Mouse (Mus musculus): ENCODE data around the gene Zfp414.
"Not testable (repeated sequence)": the region's sequence is repeated elsewhere in the genome, so short reads cannot be mapped to it uniquely, and the experiment has no call there.

The Zfp414 gene

DNA sequence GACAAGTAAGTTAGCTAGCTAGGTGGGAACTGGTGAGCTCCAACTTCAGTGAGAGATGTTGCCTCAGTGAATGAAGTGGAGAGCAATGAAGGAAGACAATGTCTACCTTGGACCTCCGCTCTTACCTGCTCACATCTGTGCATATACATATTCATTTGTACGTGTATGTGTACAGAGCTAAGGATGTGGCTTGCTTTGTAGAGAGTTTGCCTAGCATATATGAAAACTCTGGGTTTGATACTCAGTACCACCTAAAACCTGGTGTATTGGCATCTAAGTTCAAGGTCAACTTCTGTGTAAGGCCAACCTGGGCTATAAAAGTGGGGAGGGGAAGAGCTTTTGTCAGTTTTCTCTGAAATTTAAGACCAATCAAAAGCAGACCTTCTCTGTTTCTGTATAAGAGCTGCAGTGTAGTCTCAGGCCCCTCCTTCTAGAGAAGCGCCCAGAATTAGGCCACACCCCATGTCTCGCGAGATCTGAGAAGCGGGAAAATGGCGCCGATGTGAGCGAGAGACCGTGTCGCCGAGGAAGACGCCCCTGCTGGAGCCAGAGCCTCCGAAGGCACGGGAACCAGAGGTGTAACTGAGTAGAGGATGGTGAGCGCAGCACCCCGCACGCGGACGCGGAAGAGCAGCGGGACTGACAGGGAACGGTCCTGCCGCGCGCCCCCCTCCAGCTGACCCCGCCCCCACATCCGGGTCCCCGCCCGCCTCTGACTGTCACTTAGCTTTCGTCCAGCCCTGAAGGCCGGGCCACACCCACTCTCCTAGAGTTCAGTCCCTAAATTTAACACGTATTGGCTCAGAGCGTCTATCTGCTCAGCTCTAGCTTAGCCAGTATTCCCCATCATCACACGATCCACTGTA lies at the start of gene Zfp414:
TSS of gene Zfp414 (plus strand) at position 470 of the 866 bp plus-strand sequence.
- peak; percentile 97 for DNase-seq (ENCODE audit: low read depth, low spot score)

DNA sequence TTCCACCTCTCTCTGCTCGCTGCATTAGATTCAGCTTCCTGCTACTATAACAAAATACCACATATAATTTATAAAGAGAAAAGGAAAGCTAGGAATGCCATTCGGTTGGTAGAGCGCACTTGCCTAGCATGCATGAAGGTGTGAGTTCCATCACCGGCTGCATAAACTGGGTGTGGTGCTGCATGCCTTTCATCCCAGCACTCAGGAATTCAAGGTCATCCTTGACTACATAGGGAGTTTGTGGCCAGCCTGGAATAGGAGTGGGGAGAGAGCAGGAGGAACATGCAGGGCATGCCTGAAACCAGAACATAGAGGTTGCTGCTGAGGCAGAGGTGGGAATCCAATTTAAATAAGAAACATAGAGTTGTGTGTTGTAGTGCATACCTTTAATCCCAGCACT lies 44.8 kb upstream of the Zfp414 start:
- DNase-seq (ENCODE audit: low read depth, low spot score): no peak

DNA sequence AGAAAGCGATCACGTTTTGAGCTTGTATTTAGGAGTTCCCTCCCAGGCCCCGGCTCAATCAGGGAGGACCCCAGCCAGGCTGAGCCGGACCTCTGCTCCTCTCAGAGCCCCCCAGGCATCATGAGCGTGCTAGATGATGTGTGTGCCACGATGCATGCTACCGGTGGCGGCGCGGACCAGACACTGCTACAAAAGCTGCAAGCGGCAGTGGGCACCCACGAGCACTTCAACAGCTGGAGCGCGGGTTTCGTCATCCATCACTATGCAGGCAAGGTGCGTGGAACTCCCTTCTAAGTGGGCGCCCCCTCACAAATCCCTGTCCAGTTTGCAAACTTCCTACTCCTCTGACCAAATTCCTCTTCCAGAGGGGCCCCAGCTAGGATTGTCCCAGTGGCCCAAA lies 42.9 kb upstream of the Zfp414 start:
- DNase-seq (ENCODE audit: low read depth, low spot score): no peak

DNA sequence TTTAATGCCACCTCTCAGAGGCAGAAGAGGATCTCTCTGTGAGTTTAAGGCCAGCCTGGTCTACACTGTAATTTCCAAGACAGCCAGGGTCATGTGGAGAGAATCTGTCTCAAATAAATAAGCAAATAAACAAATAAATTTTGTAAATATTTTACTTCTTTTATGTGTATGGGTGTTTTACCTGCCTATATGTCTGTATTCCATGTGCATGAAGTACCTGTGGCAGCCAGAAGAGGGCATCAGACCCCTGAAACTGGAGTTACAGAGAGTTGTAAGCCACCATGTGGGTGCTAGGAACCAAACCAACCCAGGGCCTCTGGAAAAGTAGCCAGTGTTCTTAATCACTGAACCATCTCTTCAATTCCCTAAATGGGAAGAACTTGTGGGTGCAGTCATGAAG lies 31.6 kb upstream of the Zfp414 start:
- no peak for DNase-seq (ENCODE audit: low read depth, low spot score)

DNA sequence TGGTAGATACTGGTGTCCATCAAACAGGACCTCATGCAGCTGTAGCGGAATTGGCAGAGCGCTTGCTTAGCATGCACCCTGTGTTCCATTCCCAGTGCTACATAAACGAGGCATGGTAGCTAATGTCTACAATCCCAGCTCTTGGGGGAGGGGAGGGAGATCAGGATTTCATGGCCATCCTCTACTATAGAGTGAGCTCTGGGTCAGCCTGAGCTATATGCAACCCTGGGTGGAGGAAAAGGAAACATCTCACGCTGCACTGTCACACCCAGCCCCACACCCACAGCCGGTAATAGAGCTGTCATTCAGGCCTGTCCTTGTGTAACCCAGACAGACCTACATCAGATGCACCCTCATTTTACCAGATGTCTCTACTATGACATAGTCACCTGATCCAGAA lies 30.4 kb upstream of the Zfp414 start:
- no peak for DNase-seq (ENCODE audit: low read depth, low spot score)

DNA sequence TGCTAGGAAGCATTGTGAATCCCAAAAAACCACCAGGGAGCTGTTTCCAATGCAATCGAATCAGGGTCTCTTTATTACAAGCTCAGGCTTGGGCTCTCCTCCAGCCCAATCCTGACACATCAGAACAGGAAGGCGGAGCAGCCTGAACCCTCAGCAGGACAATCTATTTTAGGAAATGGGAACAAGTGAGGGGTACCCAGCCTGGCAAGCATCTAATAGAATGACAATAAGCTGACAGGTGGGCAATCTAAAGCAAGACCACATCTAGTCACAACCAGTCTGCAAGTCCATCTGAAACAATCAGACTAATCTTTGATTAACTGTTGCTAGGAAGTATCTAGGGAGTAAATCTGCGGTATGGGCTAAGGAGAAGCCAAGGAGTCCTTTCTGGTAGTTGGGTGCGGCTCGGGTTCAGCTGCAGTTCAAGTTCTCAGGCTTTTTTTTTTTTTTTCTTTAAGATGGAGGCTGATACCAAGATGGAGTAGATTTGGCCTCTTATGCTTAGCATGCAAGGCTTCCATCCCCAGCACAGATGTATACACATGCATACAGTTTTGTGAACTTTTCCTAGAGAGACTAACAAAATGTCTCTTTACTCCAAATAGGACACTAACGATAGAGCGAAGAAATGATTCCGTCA lies 28.9 kb upstream of the Zfp414 start:
- no peak for DNase-seq (ENCODE audit: low read depth, low spot score)

DNA sequence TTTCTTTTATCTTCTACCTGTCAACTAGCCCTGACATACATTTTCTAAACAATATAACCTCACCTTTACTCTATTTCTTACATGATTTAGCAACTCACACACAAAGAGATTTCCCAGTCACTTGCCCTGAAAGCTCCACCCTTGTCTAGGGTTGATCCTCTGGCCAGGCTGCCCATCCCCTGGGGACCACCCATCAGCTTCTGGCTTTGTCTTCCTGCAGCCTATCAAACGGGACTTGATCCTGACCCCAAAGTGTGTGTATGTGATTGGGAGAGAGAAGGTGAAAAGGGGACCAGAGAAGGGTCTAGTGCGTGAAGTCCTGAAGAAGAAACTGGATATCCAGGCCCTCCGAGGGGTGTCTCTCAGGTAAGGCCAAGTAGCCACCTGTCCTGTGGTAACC lies 28.1 kb upstream of the Zfp414 start:
- no peak for DNase-seq (ENCODE audit: low read depth, low spot score)

DNA sequence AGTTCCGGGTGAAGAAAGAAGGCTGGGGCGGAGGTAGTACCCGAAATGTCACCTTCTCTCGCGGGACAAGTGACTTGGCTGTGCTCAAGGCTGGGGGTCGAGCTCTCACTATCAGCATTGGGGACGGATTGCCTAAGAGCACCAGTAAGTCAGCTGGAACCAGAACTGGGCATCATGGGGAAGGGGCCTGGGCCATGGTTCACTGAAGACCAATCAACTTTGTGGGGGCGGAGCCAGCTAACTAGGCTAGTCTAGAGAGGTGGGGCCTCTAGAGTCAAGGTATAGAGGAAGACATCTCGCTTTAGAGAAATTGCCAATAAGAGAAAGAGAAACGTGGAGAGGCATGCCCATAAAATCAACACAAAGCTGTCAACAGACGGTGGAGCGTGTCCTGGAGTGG lies 26.9 kb upstream of the Zfp414 start:
- no peak for DNase-seq (ENCODE audit: low read depth, low spot score)

DNA sequence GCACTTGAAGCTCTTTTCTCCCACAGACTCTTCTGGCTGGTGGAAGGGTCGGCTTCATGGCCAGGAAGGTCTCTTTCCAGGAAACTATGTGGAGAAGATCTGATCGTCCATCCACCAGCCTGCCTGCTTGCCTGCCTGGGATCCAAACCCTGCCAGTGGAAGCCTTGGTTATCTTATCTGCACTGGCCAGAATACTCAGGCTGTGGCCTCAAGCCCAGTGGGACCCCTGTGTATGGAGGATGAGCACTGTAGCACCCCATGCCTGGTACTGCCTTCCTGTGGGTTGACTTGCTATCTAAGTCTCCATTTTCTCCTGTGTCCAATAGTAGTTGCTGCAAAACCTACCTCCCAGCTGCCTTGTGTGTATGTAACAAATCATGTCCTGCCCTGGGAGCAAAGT lies 21.6 kb upstream of the Zfp414 start:
- no peak for DNase-seq (ENCODE audit: low read depth, low spot score)

DNA sequence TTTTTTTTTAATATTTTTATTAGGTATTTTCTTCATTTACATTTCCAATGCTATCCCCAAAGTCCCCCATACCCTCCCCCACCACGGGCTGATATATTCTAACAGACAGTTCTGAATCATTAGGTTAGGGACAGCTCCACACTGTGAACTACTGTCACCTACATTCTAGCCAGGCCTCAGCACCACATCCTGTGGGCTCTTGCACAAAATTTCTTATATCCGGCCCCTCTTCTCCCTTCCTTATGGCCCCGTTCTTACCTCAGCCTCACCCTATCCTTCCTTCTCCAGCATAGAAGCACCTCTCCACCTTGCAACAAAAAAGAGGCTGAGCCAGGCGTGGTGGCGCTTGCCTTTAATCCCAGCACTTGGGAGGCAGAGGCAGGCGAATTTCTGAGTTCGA lies 18.3 kb upstream of the Zfp414 start:
- no peak for DNase-seq (ENCODE audit: low read depth, low spot score)

DNA sequence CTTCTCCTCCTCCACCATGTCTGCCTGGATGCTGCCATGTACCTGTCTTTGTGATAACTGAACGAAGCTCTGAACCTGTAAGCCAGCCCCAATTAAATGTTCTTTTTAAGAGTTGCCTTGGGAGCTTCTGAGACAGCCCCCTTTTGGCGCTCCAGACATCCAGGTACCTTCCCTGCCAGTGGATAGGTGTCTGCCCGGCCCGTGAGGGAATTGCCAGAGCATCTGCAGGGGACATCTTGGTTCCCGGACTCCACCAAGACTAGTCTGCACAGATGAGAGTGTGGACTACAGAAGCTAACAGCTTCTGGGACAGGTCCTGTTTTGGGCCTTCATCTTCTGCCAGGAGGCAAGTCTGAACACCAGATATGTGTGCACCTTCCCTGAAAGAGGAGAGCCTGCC lies 15.2 kb upstream of the Zfp414 start:
- not testable (repeated sequence) for DNase-seq (ENCODE audit: low read depth, low spot score)

DNA sequence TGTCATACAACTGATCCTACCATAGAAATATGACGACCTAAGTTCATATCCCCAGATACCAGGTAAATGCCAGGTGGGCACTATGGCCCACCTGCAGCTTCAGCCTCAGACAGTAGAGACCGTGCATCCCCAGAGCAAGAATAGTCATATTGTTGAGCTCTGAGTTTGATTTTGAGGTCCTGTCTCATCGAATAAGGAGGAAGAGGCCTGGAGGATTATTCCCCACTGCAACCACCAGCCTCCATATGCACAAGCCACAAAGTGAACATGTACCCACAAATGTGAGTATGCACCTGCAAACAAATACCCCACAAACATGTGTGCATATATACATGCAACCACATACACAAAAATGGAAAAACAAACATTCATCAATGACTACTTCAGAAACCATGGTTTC lies 1.6 kb upstream of the Zfp414 start:
- DNase-seq (ENCODE audit: low read depth, low spot score): no peak

DNA sequence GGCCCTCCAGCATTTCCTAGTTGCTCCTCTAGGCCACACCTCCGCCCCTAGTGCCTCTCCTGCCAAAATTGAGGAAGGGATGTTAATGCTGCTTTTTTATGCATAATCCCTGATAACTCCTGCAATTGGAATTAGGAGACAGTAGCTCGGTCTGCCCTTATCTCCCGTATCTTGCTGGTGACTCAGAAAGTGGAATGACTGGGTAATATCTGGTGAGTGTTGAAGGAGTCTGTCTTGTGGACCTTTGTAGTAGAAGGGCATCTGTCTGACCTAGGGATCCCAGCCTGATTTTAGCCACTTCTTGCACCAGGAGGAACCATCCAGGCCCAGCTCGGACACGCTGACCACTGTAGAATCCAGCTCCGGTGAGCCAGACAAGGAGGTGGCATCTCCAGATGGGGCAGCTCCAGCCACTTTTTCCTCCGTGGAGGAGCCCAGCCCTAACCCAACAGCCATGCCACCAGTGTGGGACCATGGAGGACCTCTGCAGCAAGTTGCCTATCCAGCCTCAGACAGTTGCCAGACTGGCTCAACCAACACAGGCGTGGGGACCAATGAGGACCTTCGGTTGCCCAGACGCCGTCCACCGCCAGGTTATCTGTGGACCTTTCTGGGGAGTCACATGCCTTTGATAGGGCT lies 716 bp downstream of the Zfp414 start:
- no peak for DNase-seq (ENCODE audit: low read depth, low spot score)

DNA sequence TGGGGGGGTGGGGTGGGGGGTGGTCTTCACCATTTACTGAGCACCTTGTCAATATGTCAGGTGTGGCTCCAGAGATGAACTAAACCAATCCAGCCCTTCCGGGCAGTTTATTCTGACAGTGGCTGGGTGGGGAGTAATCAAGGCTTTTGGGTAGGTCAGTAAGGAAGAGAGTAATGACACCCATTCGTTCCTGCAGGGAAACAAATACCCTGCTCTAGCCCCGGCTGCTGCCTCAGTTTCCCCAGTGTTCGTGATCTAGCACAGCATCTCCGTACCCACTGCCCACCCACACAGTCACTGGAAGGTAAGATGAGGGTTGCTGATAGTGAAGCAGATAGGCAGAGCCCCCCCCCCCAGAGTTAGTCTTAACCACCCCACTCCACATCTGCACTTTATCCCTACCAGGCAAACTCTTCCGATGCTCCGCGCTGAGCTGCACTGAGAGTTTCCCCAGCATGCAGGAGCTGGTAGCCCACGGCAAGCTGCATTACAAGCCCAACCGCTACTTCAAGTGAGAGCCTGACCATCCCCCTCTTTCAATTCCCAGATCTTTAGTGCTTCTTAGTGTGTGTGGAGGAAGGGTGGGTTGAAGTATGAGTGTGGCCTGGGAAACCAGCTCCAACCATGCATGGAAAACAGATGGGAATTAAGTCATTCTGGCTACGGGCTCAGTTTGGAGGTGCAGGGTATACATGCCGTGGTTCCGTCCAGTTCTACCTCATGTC lies 1.4 kb downstream of the Zfp414 start:
- DNase-seq (ENCODE audit: low read depth, low spot score): no peak

DNA sequence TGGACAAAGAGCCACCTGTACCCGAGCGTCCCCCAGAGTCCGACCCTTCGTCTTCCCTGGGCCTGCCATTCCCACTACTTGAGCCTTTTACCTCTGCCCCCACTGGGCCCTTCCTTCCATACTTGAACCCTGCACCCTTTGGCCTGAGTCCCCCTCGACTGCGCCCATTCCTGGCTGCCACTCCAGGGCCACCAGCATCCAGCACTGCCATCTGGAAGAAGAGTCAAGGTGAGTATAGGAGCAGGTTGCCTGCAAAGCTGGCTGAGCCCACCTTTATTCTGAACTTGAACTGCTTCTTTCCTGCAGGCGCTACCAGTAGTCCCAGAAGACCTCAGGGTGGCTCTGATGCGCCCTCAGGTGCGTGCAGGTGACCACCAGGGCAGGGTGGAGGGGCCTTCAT lies 2.3 kb downstream of the Zfp414 start:
- no peak for DNase-seq (ENCODE audit: low read depth, low spot score)

DNA sequence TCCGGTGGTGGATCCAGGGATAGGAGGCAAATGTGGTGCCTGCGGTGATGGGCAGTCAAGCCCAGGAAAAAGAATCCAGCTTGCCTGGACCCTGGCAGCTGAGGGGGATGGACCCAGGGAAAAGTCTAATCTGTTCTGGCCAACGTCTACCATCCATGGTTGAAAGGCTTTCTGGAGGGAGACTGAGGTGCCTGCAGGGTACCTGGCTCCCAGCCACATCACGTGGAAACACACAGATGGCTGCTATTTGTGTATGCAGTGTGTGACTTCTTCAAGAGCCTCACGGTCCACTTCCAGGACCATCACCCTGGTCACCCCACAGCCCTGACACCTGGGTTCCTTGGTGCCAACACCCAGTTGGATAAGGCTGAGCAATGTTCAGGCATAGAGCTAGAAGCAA lies 2.9 kb downstream of the Zfp414 start:
- DNase-seq (ENCODE audit: low read depth, low spot score): no peak

DNA sequence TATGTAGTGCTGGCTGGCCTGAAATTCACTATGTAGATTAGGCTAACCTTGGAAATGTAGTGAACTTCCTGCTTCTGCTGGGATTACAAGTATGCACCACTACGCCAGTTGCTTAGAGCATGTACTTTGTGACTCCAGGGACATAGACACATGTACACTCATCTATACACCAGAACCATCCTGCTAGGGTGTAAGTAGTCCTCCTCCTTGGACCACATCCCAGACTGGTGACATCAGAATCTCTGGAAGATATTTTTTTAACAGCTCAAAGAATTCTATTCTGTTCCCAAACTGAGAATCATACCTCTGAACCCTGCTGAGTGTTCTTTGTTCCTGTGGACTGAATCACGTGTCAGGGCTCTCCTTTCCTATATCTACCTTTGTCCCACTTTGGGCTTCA lies 8.1 kb downstream of the Zfp414 start:
- no peak for DNase-seq (ENCODE audit: low read depth, low spot score)

DNA sequence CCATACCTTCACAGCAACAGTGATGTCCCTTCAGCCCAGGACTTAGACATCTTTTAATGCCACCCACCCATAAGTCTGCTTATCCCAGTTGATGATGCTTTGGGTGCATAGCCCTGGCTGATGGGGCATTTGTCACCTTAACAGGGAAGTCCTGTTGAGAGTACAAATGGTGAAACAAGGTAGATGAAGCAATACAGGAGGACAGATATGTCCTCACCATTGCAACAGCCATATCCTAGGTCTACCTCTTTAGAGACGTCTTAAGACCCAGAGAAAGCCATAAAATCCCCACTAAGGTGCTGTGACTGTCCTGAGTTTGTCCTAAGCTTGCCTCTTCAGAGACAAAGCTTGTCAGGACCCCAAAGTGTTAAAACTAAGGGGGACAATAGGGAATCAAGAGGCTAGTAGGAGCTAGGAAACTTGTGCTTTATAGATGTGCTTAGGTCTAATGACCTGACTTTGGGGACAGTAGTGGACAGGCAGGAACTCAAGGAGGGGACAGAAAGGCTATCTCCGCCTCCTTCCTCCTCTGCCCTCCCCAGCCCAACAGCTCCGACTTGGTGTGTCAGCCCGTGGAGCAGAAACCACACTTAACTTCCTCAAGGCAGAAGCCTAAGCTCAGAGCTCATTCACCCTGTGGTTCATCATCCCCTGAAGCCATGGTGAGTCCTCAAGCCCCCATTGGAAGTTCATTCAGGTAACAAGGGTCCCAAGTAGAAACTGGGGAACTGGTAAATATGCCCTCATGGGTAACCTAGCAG lies 8.8 kb downstream of the Zfp414 start, which contains the start of gene Pram1:
TSS of gene Pram1 (plus strand) at position 541 of the 761 bp plus-strand sequence.
- DNase-seq (ENCODE audit: low read depth, low spot score): no peak

DNA sequence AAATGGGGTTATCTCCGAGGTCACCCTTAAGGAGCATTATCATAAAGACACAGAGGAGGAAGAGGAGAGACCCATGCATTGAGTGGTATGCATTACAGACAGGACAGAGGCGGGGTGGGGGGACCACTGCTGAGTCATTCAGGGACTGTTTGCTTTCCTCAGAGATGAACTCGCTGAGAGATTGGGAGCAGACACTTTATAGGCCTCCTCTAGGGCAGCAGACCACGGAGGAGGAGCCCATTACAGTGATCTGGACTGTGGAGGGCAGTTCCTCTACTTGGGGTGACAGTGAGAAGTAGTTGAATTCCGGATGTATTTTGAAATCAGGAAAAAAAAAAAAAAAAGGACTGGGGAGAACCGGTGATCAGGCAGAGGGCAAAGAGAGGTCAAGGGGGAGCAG lies 10.9 kb downstream of the Zfp414 start:
- no peak for DNase-seq (ENCODE audit: low read depth, low spot score)

DNA sequence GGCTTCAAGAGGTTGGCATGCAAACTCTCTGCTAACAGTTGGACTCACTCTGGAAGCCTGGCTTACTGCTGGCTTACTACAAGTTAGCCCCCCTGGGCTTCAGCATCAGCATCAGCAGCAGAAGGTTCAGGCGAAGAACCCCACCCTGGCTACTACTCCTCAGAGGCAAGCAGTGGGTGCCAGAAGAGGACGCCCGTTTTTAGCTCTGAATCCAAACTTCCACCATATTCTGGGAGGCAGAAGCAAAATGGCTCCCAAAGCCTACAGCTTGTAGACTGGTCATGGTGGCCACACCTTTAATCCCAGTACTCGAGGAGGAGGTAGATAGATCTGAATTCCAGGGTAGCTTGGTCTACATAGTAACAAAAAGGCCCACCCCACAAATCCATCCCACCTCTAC lies 15.2 kb downstream of the Zfp414 start:
- no peak for DNase-seq (ENCODE audit: low read depth, low spot score)

DNA sequence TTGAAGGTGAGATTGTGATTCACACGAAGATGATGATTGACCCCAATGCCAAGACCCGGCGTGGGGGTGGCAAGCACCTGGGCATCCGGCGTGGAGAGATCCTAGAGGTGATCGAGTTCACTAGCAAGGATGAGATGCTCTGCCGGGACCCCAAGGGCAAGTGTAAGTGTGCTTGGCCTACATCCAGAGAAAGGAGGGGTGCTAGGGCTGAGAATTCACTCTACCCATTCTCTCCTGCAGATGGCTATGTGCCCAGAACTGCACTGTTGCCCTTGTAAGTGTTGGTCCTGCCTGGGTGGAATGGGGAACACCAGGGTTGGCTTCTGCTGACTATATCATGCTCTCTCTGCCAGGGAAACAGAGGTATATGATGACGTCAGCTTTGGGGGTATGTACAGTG lies 16.2 kb downstream of the Zfp414 start:
- DNase-seq (ENCODE audit: low read depth, low spot score): no peak
